Mouse (Mus musculus) small intestine, adult 2 months (tissue): ENCODE results near the gene Pth2. TPM values are rescaled to one million over a fixed set of nuclear protein-coding genes. Genes with fewer than 3 reads are reported as not detected.

ENCODE experiments used
- H3K27ac ChIP-seq: fragments of 200-500 bp; 2 replicates; pipeline ENCODE4 v1.5.1; 2012; ENCODE audit warnings: low read depth, low read length, control low read depth, inconsistent platforms; ENCODE audit not compliant: insufficient read depth
- H3K27me3 ChIP-seq: fragments of 200-500 bp; 2 replicates; pipeline ENCODE4 v1.6.1; 2012; ENCODE audit warnings: mild to moderate bottlenecking, moderate library complexity, low read length, inconsistent platforms; ENCODE audit not compliant: control insufficient read depth, insufficient read depth
- H3K36me3 ChIP-seq: fragments of 200-500 bp; 2 replicates; pipeline ENCODE4 v1.6.1; 2012; ENCODE audit warnings: mild to moderate bottlenecking, low read length, control low read depth, inconsistent platforms; ENCODE audit not compliant: control insufficient read depth, insufficient read depth
- H3K4me1 ChIP-seq: fragments of 200-500 bp; 2 replicates; pipeline ENCODE4 v1.6.1; 2012; ENCODE audit warnings: low read length, inconsistent platforms, mixed read lengths; ENCODE audit not compliant: control insufficient read depth, insufficient read depth, insufficient read length
- H3K4me3 ChIP-seq: fragments of 200-500 bp; 2 replicates; pipeline ENCODE4 v1.5.1; 2012; ENCODE audit warnings: low read depth, mild to moderate bottlenecking, control low read depth, inconsistent platforms, low read length, moderate library complexity
- CTCF ChIP-seq: fragments of 200-500 bp; IDR thresholded peaks from 2 replicates; pipeline ENCODE4 v1.5.1; 2012; ENCODE audit warnings: low read depth, mild to moderate bottlenecking, control low read depth, inconsistent platforms, low read length, moderate library complexity, mixed read lengths; ENCODE audit not compliant: insufficient replicate concordance, insufficient read length; ENCODE audit errors: extremely low read depth
- POLR2A ChIP-seq: fragments of 200-500 bp; IDR thresholded peaks from 2 replicates; pipeline ENCODE4 v1.6.1; 2012; ENCODE audit warnings: low read depth, mild to moderate bottlenecking, control low read depth, inconsistent platforms, low read length, moderate library complexity
- WGBS: fragments of 180-500 bp; shearing (Covaris S2); methylation state at CpG from one replicate; pipeline ENCODE4 v1.1.7; 2018; 5-methylcytosine and 5-hydroxymethylcytosine counted together
- polyA plus RNA-seq: library from polyadenylated mRNA; depleted of rRNA; stranded (reverse); fragments of >200 nt; gene quantifications from 2 replicates; pipeline ENCODE4 v1.2.3, GENCODE M21; 2012

Gene Pth2
- polyA plus RNA-seq, 1 experiment = not detected

DNA sequence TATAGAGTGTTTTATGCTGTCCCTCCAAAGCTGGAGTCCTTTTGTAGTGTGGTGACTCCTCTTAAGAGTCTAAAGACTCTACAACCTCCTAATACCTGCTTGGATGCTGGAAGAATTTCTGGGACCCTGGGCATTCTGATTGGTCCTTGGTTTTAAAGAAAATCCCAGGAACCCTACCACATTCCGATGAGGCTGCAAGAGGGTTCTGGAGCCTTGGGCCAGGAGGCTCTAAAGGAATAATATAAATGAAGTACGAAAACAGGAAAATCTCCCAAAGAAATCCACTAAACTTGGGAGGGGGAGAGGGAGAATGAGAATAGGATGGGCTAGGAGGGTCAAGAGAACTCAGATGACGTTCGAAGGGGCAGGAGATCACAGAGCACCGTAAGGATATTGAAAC lies 27.2 kb upstream of the Pth2 start:
- 2% methylated on average over 5 of the region's 5 CpGs for WGBS
- Histone ChIP-seq H3K4me3 (peak overlapping the region; percentile 71), H3K4me1 (peaks cover 7% of the 10 kb centered on the region), H3K27me3 (no peaks in the 10 kb centered on the region), H3K36me3 (no peaks in the 10 kb centered on the region), H3K27ac (peak overlapping the region; percentile 93)
- TF ChIP-seq CTCF (no peak), POLR2A (no peak)

DNA sequence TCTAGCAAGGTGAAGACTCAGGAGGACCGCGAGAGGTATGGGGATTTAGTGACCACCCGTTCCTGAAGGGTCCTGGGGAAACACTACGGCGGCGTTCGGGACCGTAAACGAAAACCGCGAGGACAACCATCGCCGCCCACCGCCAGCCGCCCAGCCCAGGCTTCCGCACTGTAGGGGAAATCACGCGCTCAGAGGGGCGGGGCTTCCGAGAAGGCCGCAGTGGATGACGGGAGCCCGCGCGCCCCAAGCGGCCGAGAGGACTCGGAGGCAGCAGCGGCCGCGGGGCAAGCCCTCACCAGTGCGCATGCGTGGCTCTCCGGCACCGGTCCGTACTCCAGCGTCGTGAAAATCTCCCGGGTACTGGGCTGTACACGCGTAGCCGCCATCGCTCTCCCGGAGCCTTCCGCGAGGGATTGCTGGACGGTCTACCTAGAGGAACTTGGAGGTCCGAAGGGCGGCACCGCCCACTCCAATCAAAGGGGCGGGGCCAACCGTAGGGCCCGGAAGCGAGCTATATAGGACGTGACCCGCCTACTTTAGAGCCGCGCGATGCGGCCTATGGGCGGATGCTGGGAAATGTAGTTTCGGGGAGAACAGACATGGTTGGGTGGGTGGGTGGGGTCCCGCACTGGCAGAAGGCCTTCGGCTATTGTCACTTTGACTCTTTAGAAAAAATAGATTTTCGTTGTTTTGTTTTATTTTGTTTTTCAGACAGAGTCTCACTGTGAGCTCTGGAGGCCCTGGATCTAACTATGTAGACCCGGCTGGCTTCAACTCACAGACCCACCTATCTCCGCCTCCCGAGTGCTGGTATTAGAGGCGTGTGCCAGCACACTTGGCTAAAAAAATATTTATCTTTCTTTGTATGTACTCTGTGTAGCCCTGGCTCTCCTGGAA lies 26.5 kb upstream of the Pth2 start, which contains the start of the genes Pih1d1 and Aldh16a1:
Gene Pih1d1 (plus strand): TSS at position 208 of the 897 bp plus-strand sequence.
Gene Aldh16a1 (minus strand): TSS at position 489 of the 897 bp plus-strand sequence.
- 1% methylated on average over 69 of the region's 69 CpGs for WGBS
- Histone ChIP-seq H3K4me1 (peaks cover 7% of the 10 kb centered on the region), H3K27ac (peak within 1 kb of the TSS; percentile 93), H3K4me3 (peak within 1 kb of the TSS; percentile 71), H3K27me3 (no peaks in the 10 kb centered on the region), H3K36me3 (0 out of 2 replicates have a peak, but pooled peaks cover 2% of the 10 kb centered on the region)
- peak; percentile 97 for TF ChIP-seq POLR2A
- TF ChIP-seq CTCF = peak; percentile 52

DNA sequence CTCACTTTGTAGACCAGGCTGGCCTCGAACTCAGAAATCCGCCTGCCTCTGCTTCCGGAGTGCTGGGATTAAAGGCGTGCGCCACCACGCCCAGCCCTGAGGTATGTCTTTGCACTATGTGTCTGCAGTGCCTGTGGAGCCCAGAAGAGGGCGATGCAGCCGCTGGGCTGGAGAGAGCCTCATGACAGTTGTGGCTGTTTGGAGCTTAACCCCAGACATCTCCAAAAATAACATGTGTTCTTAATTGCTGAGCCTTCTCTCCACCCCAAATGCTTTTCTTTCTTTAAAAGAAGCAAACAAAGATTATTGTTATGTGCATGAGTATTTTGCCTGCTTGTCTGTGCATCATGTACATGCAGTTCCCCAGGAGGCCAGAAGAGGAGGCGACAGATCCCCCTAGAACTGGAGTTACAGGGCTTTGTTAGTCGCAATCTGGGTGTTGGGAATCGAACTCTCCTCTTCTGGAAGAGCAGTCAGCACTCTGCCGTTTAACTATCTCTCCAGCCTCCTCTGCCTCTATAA lies 25.7 kb upstream of the Pth2 start:
- TF ChIP-seq POLR2A = no peak
- TF ChIP-seq CTCF = peak; percentile 56; the same call in 1 of the 2 replicates
- H3K36me3 ChIP-seq = 0 out of 2 replicates have a peak, but pooled peaks cover 2% of the 10 kb centered on the region
- H3K4me1 ChIP-seq = peaks cover 7% of the 10 kb centered on the region
- peak overlapping the region; percentile 40; the same call in 1 of the 2 replicates for H3K27ac ChIP-seq
- no peaks in the 10 kb centered on the region for H3K27me3 ChIP-seq
- H3K4me3 ChIP-seq = peak overlapping the region; percentile 38
- WGBS = 63% methylated on average over 12 of the region's 12 CpGs

DNA sequence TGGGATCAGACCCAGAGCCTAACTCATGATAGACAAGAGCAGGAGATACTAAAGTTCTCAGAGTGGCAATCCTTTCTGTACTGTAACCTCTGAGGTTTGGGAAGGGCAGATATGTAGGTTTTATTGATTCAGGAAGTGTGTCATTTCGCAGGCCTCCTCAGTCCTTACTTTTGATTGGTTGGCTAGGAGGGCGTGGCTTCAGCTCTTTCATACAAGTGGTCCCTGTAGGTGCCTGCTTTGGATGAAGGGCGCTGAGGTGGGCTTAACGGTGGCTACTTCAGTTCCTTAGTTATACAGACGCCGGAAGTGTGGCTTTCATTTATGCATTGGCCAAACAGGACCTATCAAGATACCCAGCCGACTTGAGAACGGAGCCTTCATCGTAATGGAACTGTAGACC lies 25.2 kb upstream of the Pth2 start:
- no peak overlapping the region for H3K4me3 ChIP-seq
- TF ChIP-seq CTCF (no peak), POLR2A (no peak)
- no peaks in the 10 kb centered on the region for H3K27me3 ChIP-seq
- peak overlapping the region; percentile 40; the same call in 1 of the 2 replicates for H3K27ac ChIP-seq
- H3K4me1 ChIP-seq = peaks cover 7% of the 10 kb centered on the region
- 86% methylated on average over 9 of the region's 9 CpGs for WGBS
- 0 out of 2 replicates have a peak, but pooled peaks cover 2% of the 10 kb centered on the region for H3K36me3 ChIP-seq

DNA sequence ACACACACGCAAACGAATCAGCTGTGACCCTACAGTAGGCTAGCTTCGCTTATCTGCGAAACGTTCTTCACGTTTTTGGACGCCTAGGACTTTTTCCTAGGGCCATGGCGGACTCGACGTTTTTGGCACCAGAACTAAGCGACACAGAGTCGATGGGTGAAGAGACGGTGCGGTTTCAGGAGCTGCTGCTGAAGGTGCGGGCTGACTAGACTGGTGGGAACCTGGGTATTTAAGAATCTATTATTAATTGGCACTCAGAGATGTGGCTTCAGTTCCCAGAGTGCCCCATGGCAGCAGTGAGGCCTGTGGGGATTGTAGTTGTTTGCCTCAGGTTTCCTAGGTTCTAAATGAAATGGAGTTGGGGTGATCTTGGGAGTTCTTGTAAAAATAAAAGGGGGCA lies 24.6 kb upstream of the Pth2 start:
- Histone ChIP-seq H3K27ac (no peak overlapping the region), H3K36me3 (0 out of 2 replicates have a peak, but pooled peaks cover 2% of the 10 kb centered on the region), H3K27me3 (no peaks in the 10 kb centered on the region), H3K4me1 (peaks cover 4% of the 10 kb centered on the region), H3K4me3 (no peak overlapping the region)
- TF ChIP-seq POLR2A = no peak
- no peak for TF ChIP-seq CTCF
- WGBS = 92% methylated on average over 15 of the region's 15 CpGs

DNA sequence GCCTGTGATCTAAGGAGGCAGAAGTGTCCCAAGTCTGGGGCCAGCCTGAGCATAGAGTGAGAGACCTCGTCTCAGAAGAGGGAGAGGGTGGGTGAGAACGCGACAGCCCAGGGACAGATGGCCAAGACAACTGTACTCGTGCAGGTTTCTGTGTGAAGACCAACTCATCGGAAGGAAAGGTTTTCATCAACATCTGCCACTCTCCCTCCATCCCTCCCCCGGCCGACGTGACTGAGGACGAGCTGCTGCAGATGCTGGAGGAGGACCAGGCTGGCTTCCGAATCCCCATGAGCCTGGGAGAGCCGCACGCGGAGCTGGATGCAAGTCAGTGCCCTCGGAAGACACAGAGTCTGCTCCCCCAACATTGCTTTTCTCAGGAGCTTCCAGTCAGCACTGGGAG lies 23.3 kb upstream of the Pth2 start:
- Histone ChIP-seq H3K27me3 (no peaks in the 10 kb centered on the region), H3K27ac (no peak overlapping the region), H3K4me3 (no peak overlapping the region), H3K36me3 (0 out of 2 replicates have a peak, but pooled peaks cover 2% of the 10 kb centered on the region), H3K4me1 (peaks cover 4% of the 10 kb centered on the region)
- WGBS = 88% methylated on average over 14 of the region's 14 CpGs
- TF ChIP-seq CTCF (no peak), POLR2A (no peak)

DNA sequence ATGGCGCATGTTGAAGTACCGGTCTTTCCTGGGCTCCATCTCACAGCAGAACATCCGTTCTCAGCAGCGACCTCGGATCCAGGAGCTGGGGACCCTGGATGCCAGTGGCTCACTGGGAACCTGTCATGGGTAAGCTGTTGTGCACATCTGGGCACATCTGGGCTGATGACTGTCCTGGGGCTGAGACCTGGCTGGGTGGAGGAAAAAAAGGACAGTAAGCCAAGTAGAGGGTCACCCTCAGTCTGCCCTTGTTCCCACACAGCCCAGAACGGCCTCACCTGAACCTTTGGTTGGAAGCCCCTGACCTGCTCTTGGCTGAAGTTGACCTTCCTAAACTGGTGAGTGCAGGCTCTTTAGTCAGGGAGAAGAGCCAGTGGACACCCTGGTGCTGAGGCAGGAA lies 21.8 kb upstream of the Pth2 start:
- Histone ChIP-seq H3K4me3 (no peak overlapping the region), H3K36me3 (0 out of 2 replicates have a peak, but pooled peaks cover 2% of the 10 kb centered on the region), H3K27me3 (peaks cover 6% of the 10 kb centered on the region), H3K4me1 (peaks cover 4% of the 10 kb centered on the region), H3K27ac (no peak overlapping the region)
- no peak for TF ChIP-seq CTCF
- TF ChIP-seq POLR2A = no peak
- WGBS = 92% methylated on average over 6 of the region's 6 CpGs
